Mouse (Mus musculus) layer of hippocampus, adult 11-12 months (tissue): ENCODE measurements around the gene Nupr1l.

Experiments
- DNase-seq: peaks from one replicate; pipeline ENCODE4 v3.0.0; 2022; ENCODE audit warnings: low spot score

The Nupr1l gene

DNA sequence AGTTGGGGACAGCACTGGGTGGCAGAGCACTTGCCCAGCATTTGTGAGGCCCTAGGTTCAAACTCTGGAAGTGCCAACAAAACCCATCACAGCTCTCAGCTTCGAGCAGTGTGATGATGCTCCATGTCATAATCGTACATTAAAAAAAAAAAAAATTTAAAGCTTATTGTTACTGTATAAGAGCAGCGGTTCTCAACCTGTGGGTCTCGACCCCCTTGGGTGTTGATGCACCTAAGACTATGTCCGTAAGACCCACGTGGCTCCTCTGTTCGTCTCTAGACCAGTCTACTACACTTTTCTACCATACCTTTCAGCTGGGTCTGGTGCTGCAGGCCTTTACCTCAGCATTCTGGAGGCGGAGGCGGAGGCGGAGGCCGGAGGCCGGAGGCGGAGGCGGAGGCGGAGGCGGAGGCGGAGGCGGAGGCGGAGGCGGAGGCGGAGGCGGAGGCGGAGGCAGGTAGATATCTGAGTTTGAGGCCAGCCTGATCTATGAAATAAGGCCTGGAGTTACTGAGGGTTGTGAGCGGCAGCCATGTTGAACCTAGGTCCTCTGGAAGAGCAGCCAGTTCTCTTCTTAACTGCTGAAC, 9.8 kb downstream of the Nupr1l start:
- DNase-seq, result no peak

DNA sequence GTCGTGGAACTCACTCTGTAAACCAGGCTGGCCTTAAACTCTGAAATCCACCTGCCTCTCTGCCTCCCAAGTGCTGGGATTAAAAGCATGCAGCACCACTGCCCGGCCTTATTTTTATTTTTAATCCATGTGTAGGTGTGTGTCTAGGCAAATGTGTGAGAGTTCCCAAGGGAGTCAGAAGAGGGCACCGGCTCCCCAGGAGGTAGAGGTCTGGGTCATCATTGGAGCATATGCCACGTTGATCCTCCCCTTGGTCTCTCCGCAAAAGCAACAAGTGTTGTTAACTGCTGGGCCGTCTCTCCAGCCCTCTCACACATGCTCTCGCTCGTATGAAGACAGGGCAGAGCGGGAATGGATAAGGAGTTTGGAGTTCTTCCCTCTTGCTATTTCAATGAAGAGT, 10.4 kb downstream of the Nupr1l start:
- no peak for DNase-seq

DNA sequence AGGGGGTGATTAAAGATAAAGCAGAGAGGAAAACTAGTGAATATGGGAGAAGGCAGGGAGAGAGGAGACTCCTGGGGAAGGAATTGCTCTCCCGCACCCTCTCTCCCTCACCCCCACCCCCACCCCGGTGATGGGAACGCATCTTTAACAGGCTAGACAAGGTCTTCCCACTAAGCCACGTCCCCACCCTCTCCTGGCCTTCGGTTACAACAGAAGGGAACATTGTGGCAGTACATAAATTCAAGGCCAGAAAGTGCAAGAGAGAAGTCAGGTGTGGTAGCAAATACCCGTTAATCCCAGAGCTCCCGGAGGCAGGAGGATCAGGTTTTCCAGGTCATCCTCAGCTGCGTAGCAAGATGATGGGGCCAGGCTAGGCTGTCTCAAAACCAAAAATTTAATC, 11.0 kb downstream of the Nupr1l start:
- DNase-seq, result no peak

DNA sequence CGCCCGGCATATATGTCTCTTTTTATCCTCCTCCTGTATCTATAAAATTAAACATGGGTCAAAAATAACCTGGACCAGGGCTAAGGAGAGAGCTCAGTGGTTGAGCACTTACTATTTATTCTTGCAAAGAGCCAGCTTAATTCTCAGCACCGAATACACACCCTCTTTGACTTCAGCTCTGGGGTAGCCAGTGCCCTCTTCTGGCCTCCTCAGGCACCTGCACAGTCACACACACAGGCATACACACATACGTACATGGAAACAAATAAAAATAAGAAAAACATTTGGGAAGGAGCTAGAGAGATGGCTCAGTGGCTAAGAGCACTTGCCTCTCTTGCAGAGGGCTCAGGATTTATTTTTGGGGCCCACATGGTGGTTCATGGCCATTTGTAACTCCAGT, 13.6 kb downstream of the Nupr1l start:
- DNase-seq, result no peak

DNA sequence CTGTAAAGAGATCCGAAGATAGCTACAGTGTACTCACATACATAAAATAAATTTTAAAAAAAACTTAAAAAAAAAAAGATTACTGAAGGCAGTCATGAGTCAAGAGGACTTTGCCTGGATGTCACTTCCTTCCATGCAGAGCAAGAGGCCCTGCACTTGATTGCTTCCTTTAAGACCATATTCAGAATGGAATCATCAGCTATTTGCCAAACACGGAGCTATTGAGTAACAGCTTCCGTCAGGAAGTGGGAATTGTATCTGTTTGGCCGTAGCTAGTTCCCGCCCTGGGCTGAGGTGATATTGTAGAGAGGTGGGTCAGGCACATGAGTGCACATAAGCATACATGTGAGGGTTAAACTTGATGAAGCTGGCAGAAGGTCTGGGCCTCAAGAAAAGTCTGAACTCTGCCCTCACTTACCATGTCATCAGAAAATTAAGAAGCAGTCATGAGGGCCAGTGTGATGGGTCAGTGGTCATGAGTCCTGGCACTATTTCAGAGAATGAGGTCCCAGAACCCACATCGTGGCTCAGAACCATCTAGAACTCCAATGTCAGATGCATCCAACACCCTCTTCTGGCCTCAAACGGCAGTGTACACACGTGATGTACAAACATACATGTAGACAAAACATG, 16.6 kb downstream of the Nupr1l start:
- no peak for DNase-seq

DNA sequence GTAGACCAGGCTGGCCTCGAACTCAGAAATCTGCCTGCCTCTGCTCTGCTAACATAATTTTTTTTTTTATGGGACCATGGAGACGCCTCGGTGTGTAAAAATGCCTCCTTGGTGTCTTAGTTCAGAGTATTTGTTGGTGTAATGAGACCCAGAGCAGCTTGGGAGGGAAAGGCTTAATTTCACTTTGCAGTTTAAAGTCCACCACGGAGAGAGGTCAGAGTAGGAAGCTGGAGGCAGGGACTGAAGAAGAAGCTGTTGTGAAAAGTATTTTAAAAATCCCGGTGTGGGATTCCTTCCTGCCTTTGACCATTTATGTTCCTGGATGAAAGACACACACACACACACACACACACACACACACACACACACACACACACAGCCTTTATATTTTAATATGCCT, 17.6 kb downstream of the Nupr1l start:
- DNase-seq, result no peak

DNA sequence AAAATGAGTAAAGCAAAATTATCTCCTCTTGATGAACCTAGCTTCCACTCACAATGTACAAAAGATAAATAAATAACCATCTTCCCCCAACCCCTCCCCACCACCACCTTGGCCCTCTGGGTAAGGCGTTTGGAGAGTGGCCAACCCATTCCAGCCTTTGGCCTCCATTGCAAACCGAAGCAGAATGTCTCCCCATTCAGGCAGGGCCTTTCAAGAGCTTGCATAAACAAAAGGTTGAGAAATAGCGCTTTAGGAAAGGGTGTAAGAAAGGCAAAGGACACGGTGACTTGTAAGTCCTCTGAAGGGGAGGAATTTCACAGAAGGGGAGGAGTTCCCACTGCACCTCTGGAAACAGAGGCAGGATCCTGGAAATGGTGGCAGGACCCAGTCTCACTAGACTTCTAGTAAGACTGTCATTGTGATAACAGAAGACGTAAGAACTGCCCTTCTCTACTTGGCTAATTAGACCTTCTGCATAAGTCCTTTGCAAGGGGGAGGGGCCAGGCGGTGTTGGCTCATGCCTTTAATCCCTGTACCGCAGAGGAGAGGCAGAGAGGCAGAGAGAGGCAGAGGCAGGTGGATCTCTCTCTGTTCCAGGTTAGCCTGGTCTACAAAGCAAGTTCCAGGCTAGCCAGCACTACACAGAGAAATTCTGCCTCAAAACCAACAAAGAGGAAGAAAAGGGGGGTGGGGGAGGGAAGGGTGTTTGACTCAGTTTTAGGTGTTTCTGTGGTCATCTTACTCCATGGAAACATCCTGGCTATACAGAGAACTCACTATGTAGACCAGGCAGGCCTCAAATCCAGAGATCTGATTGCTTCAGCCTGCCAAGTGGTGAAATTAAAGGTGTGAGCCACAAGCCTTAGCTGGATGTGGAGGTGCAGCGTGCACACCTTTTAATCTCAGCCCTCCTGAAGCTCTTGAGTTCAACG, 21.9 kb downstream of the Nupr1l start:
- no peak for DNase-seq

DNA sequence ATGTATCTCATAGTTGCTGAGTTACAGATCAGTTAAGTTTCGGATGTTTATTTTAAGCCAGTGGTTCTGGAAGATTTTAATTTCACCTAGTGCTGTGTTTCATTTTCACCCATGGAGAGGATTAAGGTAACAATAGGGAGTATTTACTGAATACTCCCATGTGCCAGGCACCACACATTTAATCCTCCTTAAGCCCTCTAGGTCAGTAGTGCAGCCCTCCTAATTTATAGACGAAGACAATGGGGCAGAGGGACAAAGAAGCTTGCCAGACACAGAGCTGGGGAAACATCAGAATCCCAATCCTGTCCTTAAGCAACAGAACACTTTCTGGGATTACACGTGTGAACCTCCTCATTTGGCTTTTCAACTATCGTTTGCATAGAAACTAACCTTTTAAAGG, 28.6 kb downstream of the Nupr1l start:
- DNase-seq, result no peak

DNA sequence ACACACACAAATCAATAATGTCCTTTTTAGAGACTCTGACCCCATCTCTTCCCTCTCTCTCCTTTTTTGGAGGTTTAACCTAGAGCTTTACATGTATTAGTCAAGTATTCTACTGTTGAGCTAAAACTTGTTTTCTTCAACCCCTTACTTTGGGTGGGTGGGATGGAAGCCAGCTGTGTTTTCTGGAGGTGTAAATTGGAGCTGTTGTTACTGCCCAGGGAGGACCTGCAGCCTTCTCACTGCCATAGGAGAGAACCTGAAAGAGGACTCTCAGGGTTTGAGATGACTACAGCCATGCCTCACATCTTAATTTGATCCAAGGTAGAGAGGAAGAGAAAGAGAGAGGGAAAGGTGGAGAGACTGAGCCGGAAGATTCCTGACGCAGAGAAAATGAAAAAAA, 31.9 kb downstream of the Nupr1l start:
- DNase-seq, result no peak

DNA sequence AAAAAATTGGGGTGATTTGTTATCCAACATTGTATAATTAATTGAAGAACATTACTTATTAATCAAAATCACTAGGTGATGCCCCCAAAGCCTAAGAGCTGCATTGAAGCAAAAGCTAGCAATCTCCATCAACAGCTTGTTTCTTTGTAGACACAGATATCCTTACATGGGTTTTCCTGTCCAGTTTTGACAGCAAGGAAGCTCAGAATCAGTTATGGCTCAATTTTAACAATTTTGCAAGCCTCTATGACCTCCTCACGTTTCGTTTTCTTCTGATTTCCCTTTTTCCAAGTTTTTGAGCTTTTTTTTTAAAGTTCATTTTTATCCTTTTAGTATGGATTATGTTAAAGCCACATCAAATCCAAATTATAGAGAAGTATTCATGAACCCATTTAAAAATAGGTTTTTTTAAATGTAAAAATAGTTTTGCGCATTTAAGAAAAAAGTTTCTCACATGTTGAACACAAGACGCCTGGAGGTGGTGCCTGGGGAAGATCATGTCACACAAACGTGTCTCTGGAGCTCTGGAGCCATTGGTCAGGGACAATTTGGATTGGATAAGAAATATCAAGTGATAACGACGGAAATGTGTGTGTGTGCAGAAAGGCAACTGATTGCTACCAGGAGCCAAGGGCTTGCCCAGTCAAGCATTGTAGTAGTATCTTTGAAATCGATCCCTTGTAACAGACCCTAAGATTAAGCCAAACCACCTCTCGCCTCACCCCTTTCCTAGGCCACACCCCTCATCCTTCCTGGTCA, 32.6 kb downstream of the Nupr1l start:
- no peak for DNase-seq

DNA sequence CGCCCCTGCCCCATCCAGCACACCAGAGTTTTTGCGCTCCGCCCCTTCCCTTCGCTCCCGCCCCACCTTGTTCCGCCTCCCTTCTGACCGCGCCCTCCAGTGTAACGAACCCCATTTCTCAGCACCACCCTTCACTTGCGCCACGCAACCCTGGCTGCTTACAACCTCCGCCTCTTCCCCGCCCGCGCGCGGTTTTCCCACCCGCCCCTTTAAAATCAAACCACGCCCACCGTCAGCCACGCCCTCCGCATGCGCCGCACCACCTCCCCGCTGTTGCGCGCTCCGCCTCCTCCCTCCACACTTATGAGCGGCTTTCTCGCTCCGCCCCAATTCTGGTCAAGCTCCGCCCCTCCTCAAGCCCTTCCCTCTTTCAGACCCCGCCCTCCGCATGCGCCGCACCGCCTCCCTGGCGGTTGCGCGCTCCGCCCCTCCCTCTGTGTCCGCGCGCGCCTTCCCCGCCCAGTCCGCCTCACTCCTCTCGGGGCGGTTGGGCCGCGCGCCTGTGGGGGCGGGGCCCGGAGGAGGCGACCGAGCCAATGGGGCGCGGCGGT, 33.2 kb downstream of the Nupr1l start, which contains the start of gene Vkorc1l1:
TSS of gene Vkorc1l1 (plus strand) at position 476 of the 551 bp plus-strand sequence.
- peak; percentile 99 for DNase-seq

DNA sequence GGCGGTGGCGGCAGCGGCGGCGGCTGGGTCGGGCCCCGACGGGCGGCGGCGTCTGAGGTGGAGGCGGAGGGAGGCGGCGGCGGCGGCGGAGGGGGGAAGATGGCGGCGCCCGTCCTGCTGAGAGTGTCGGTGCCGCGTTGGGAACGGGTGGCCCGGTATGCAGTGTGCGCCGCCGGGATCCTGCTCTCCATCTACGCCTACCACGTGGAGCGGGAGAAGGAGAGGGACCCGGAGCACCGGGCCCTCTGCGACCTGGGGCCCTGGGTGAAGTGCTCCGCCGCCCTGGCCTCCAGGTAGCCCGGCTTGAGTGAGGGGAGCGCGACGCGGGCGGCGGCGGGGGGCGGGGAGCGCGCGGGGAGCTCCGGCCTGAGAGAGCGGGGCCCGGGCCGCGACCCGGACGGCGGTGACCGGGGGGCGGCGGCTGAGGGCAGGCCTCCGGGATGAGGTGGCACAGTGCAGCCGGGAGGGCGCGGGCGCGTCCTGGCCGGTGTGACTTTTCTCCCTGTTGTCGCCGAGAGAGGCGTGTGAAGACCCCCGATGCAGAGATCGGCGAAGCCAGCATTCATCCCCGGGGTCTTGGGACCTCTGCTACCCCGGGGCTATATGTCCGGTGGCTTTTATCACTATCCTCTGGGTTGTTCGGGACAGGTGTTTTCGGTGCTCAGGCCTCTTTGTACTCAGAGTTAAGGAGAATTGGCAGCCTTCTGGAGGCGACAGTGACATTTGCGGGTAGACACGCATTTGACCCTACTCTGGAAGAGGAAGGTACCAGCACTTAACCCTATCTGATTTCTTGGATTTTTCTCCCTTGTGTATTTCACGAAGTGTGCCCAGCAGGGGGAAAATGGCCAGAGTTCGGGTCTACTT, 34.0 kb downstream of the Nupr1l start:
- DNase-seq, result peak; percentile 25

DNA sequence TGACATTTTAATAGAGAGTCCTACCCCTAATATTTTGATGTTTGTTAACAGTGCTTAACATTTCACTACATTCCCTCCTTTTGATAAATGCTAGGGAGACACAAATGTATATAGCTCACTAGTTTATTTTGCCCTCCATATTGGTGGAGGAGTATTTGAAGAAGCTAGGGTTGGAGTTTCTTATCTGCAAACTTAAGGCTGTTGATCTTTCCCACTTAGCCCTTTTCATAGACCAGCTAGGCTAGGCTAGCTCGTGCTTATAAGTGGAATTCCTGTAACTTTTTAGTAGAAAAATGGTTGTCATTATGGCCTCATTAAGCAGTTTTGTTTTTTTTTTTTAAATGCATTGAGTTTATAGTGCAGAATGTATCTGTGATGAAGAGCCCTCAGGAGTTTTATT, 35.1 kb downstream of the Nupr1l start:
- no peak for DNase-seq

DNA sequence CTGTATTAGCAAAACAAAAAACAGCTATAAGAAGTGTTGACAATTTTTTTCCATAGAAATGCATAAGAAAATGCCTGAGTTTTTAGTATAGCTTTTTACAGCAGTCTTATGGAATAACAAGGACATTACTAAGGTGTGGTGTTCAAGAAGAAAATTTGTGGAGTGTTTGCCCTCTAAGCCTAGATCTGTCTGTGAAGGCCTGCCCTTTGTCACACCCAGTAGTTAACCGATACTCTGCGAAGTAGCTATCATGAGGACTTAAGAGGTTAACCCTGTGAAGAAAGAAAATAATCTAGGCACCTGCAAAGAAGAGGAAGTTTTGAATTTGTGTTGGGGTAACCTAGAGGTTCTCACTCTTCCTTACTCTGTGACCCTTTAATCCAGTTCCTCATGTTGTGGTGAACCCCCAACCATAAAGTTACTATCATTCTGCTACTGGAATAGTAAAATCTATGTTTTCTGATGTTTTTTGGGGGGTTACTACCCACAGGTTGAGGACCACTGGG, 39.2 kb downstream of the Nupr1l start:
- no peak for DNase-seq

DNA sequence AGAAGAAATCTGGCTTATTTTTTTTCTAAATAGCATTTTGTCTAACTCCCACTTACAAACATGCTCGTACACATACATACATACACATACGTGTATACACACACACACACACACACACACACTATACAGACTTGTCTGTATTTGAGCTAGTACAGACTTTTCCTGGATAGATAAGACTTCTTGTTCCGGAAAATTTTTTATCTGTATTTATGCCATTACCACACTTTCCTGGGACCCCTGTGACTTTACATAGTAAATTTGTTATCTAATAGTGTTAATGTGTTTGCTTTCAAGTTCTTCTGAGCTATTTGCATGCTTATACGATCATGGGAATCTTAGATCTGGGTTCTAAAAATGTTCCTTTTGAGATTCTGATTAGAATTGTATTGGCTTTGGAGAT, 43.8 kb downstream of the Nupr1l start:
- no peak for DNase-seq

DNA sequence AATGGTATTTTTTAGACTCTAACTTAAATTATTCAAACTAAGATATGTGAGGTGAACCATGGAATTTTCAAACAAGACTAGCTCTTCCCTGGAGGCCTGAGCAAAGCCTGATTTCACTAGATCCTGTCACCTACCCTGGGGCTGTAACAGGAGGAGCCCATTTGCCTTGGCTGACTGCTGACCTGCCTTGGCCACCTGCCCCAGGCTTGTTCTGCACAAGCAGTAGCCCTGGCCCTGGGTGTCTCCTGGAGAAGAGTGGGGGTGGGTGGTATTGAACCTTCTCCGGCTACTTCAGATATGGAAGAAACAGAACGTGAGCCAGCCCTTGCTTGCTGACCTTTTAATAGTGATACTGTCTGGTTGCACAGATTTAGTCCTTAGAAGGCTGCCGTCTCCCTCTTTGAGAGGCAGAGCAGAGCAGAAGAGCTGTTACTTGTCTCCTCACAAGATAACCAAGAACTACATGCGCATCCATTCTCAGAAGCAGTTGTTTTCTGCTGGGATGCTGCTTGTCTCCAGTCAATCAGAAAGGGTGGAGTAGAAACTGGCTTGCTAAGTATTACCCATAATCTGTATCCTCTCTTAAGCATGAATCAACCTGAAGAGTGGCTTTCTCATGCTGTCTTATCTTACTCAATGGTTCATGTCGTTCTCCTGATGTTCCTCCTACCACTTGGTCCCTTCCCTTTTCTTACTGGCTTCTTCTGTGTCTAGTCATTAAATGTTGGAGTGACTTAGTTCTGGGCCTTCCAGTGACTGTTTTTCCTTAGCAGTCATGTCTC, 46.3 kb downstream of the Nupr1l start:
- DNase-seq, result no peak

DNA sequence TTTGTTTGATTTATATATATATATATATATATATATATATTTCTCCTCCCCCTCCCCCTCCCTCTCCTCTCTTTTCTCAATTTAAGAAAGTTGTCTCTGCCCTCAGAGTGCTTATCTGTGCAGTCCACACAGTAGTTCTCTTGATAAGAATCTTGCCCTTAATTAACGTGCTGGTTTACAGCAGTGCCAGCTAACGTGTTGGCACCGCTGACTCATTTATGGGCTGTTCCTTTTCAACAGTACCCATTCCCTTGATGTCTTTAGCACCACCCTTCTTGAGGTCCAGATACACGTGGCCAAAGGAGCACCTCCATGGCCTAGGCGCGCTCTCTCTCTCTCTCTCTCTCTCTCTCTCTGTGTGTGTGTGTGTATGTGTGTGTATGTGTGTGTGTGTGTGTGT, 47.5 kb downstream of the Nupr1l start:
- DNase-seq, result no peak

DNA sequence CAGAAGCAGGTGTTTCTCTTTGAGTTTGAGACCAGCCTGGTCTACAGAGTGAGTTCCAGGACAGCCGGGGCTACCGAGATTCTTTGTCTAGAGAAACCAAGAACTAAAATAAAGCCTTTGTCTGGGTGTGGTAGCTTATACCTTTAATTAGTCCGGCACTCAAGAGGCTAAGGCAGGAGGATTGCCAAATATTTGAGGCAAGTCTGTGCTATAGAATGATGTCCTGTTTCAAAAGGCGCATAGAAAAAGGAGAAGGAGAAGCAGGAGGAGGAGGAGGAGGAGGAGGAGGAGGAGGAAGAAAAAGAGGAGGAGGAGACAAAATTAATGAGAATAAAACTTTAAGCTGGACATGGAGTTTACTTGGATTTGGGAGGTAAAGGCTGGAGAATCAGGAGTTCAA, 54.9 kb downstream of the Nupr1l start:
- DNase-seq, result no peak
